Mouse (Mus musculus) kidney, embryonic 14.5 days (tissue): ENCODE data around the gene Sh3bp1. TPM values are rescaled to one million over a fixed set of nuclear protein-coding genes. Genes with fewer than 3 reads are reported as not detected.

ENCODE experiments used
- ATAC-seq: fragments of 200-750 bp; cut with Nextera tagmentation; 2 replicates; pipeline ENCODE4 v1.8.0; 2017; ENCODE audit warnings: moderate number of reproducible peaks, mild to moderate bottlenecking, moderate TSS enrichment, moderate library complexity; ENCODE audit not compliant: low FRiP score, low TSS enrichment
- H3K27ac ChIP-seq: fragments of 300-500 bp; sonication (generic); 2 replicates; pipeline ENCODE4 v1.5.1; 2014; ENCODE audit warnings: low read depth, mild to moderate bottlenecking, low read length, moderate library complexity, mixed read lengths
- H3K27me3 ChIP-seq: fragments of 300-500 bp; sonication (generic); 2 replicates; pipeline ENCODE4 v1.6.1; 2014; ENCODE audit warnings: mild to moderate bottlenecking, low read length; ENCODE audit not compliant: control insufficient read depth, insufficient read depth
- H3K36me3 ChIP-seq: fragments of 300-500 bp; sonication (generic); 2 replicates; pipeline ENCODE4 v1.6.1; 2014; ENCODE audit warnings: low read length, mixed read lengths; ENCODE audit not compliant: control insufficient read depth, insufficient read depth
- H3K4me1 ChIP-seq: fragments of 300-500 bp; sonication (generic); 2 replicates; pipeline ENCODE4 v1.6.1; 2014; ENCODE audit warnings: low read length, mixed read lengths; ENCODE audit not compliant: control insufficient read depth, insufficient read depth
- H3K4me2 ChIP-seq: fragments of 300-500 bp; sonication (generic); replicated peaks from 2 replicates; pipeline ENCODE4 v1.6.1; 2014; ENCODE audit warnings: low read depth, mild to moderate bottlenecking, low read length
- H3K4me3 ChIP-seq: fragments of 300-500 bp; sonication (generic); 2 replicates; pipeline ENCODE4 v1.5.1; 2014; ENCODE audit warnings: mild to moderate bottlenecking, low read length
- H3K9ac ChIP-seq: fragments of 300-500 bp; sonication (generic); 2 replicates; pipeline ENCODE4 v1.6.1; 2014; ENCODE audit warnings: low read depth, mild to moderate bottlenecking, low read length, moderate library complexity
- H3K9me3 ChIP-seq: fragments of 300-500 bp; sonication (generic); 2 replicates; pipeline ENCODE4 v1.6.1; 2016; ENCODE audit warnings: low read length; ENCODE audit not compliant: control insufficient read depth
- WGBS: fragments of 180-500 bp; shearing (Covaris S2); extraction: QIAGEN DNeasy Blood & Tissue Kit; methylation state at CpG from one replicate; pipeline ENCODE4 v1.1.7; 2014; 5-methylcytosine and 5-hydroxymethylcytosine counted together
- polyA plus RNA-seq: library from polyadenylated mRNA; unstranded; fragments of >200 nt; fragmentation: Nextera tagmentation; extraction: Ambion mirVana; gene quantifications from 2 replicates; pipeline ENCODE4 v1.2.1, GENCODE M21; 2014

Gene Sh3bp1
- polyA plus RNA-seq, 1 experiment from 2014 or later, result 38.5 TPM

- peaks cover 53% of the 10 kb centered on the region for H3K4me1 ChIP-seq
- H3K27ac ChIP-seq, result no peak overlapping the region; the same call in 1 of the 2 replicates
- peak; percentile 32; the same call in 1 of the 2 replicates for ATAC-seq
- peak overlapping the region; percentile 34; the same call in 1 of the 2 replicates for H3K9ac ChIP-seq
- no peak overlapping the region for H3K4me2 ChIP-seq
- no peaks in the 10 kb centered on the region for H3K9me3 ChIP-seq
- H3K36me3 ChIP-seq, result peaks cover 52% of the 10 kb centered on the region
- no peaks in the 10 kb centered on the region for H3K27me3 ChIP-seq
- H3K4me3 ChIP-seq, result no peak overlapping the region
- 31% methylated on average over 7 of the region's 7 CpGs for WGBS
Measured at GRCm38 (mm10) chr15:78892440-78892839, 7.1 kb upstream of the Sh3bp1 start.

- WGBS, result 73% methylated on average over 13 of the region's 13 CpGs
- no peak for ATAC-seq
- Histone ChIP-seq H3K9me3 (no peaks in the 10 kb centered on the region), H3K4me3 (no peak overlapping the region), H3K27ac (peak overlapping the region; percentile 59), H3K27me3 (no peaks in the 10 kb centered on the region), H3K36me3 (peaks cover 35% of the 10 kb centered on the region), H3K4me2 (no peak overlapping the region), H3K9ac (no peak overlapping the region), H3K4me1 (peaks cover 59% of the 10 kb centered on the region)
Measured at GRCm38 (mm10) chr15:78894726-78895125, 4.8 kb upstream of the Sh3bp1 start.

- Histone ChIP-seq H3K27me3 (no peaks in the 10 kb centered on the region), H3K4me1 (peaks cover 66% of the 10 kb centered on the region), H3K27ac (0 out of 2 replicates have a peak overlapping the region, but pooled peaks have one; percentile 6), H3K36me3 (peaks cover 30% of the 10 kb centered on the region), H3K4me3 (no peak overlapping the region), H3K4me2 (no peak overlapping the region), H3K9ac (no peak overlapping the region), H3K9me3 (no peaks in the 10 kb centered on the region)
- 79% methylated on average over 2 of the region's 2 CpGs for WGBS
- no peak for ATAC-seq
Measured at GRCm38 (mm10) chr15:78895741-78896140, 3.8 kb upstream of the Sh3bp1 start.

- no peak for ATAC-seq
- Histone ChIP-seq H3K27ac (0 out of 2 replicates have a peak overlapping the region, but pooled peaks have one; percentile 6), H3K4me1 (peaks cover 70% of the 10 kb centered on the region), H3K9ac (no peak overlapping the region), H3K9me3 (no peaks in the 10 kb centered on the region), H3K27me3 (no peaks in the 10 kb centered on the region), H3K4me3 (no peak overlapping the region), H3K36me3 (peaks cover 26% of the 10 kb centered on the region), H3K4me2 (no peak overlapping the region)
- WGBS, result 66% methylated on average over 3 of the region's 3 CpGs
Measured at GRCm38 (mm10) chr15:78896149-78896548, 3.4 kb upstream of the Sh3bp1 start.

- Histone ChIP-seq H3K27me3 (no peaks in the 10 kb centered on the region), H3K4me3 (no peak overlapping the region), H3K4me1 (peaks cover 68% of the 10 kb centered on the region), H3K9me3 (no peaks in the 10 kb centered on the region), H3K36me3 (peaks cover 18% of the 10 kb centered on the region), H3K27ac (no peak overlapping the region), H3K9ac (no peak overlapping the region), H3K4me2 (no peak overlapping the region)
- WGBS, result 91% methylated on average over 4 of the region's 4 CpGs
- no peak for ATAC-seq
Measured at GRCm38 (mm10) chr15:78897488-78897887, 2.1 kb upstream of the Sh3bp1 start.

- peak overlapping the region; percentile 20; the same call in 1 of the 2 replicates for H3K4me2 ChIP-seq
- H3K4me3 ChIP-seq, result 0 out of 2 replicates have a peak overlapping the region, but pooled peaks have one; percentile 1
- no peaks in the 10 kb centered on the region for H3K9me3 ChIP-seq
- peaks cover 58% of the 10 kb centered on the region for H3K4me1 ChIP-seq
- H3K27me3 ChIP-seq, result no peaks in the 10 kb centered on the region
- no peak overlapping the region for H3K9ac ChIP-seq
- H3K27ac ChIP-seq, result peak overlapping the region; percentile 64; the same call in 1 of the 2 replicates
- H3K36me3 ChIP-seq, result peaks cover 11% of the 10 kb centered on the region
- ATAC-seq, result peak; percentile 2; the same call in 1 of the 2 replicates
- WGBS, result 52% methylated on average over 6 of the region's 6 CpGs
Measured at GRCm38 (mm10) chr15:78898507-78899001, 1.0 kb upstream of the Sh3bp1 start.

GRCm38 (mm10) chr15:78899409-78899739 is 194 bp upstream of the Sh3bp1 start, which contains the start of gene Gm49510:
Gene Gm49510 (plus strand): TSS chr15:78899667.
- WGBS, result under 1% methylated on average over 20 of the region's 20 CpGs
- no peak for ATAC-seq
- Histone ChIP-seq H3K4me3 (peak within 1 kb of the TSS; percentile 75), H3K4me1 (peaks cover 50% of the 10 kb centered on the region), H3K27me3 (no peaks in the 10 kb centered on the region), H3K9ac (peak within 1 kb of the TSS; percentile 74), H3K36me3 (peaks cover 17% of the 10 kb centered on the region), H3K27ac (peak within 1 kb of the TSS; percentile 65), H3K9me3 (no peaks in the 10 kb centered on the region), H3K4me2 (peak within 1 kb of the TSS; percentile 92)

- peak overlapping the region; percentile 74 for H3K9ac ChIP-seq
- peaks cover 29% of the 10 kb centered on the region for H3K36me3 ChIP-seq
- H3K4me1 ChIP-seq, result peaks cover 45% of the 10 kb centered on the region
- H3K4me2 ChIP-seq, result peak overlapping the region; percentile 92
- H3K27me3 ChIP-seq, result no peaks in the 10 kb centered on the region
- ATAC-seq, result no peak
- H3K9me3 ChIP-seq, result no peaks in the 10 kb centered on the region
- peak overlapping the region; percentile 75 for H3K4me3 ChIP-seq
- 15% methylated on average over 18 of the region's 18 CpGs for WGBS
- H3K27ac ChIP-seq, result peak overlapping the region; percentile 65; the same call in 1 of the 2 replicates
Measured at GRCm38 (mm10) chr15:78900585-78901421, 1.2 kb downstream of the Sh3bp1 start.

GRCm38 (mm10) chr15:78901422-78901789 is 1.8 kb downstream of the Sh3bp1 start:
- H3K4me1 ChIP-seq, result peaks cover 40% of the 10 kb centered on the region
- ATAC-seq, result no peak
- H3K4me2 ChIP-seq, result peak overlapping the region; percentile 92
- 47% methylated on average over 8 of the region's 8 CpGs for WGBS
- H3K27me3 ChIP-seq, result no peaks in the 10 kb centered on the region
- peak overlapping the region; percentile 75 for H3K4me3 ChIP-seq
- H3K36me3 ChIP-seq, result peaks cover 35% of the 10 kb centered on the region
- H3K27ac ChIP-seq, result no peak overlapping the region; the same call in 1 of the 2 replicates
- H3K9me3 ChIP-seq, result no peaks in the 10 kb centered on the region
- H3K9ac ChIP-seq, result peak overlapping the region; percentile 74; the same call in 1 of the 2 replicates
